Mouse (Mus musculus): ENCODE measurements at regions not wholly inside any gene's neighbourhood (a gene's known extent, or its start where the extent isn't known, plus 50 kb on each side); places are given as distances from the start of the nearest gene placed in this dataset.

- no peak for DNase-seq (ENCODE audit: low spot score)
Measured at GRCm38 (mm10) chr7:136530006-136530785, 364.2 kb upstream of the Mgmt start.

GRCm38 (mm10) chr7:136531301-136531700, 363.1 kb upstream of the Mgmt start:
- DNase-seq (ENCODE audit: low spot score): no peak

GRCm38 (mm10) chr7:136541876-136542655, 352.3 kb upstream of the Mgmt start:
- no peak for DNase-seq (ENCODE audit: low spot score)

GRCm38 (mm10) chr7:136542896-136543295, 351.5 kb upstream of the Mgmt start:
- no peak for DNase-seq (ENCODE audit: low spot score)

- no peak for DNase-seq (ENCODE audit: low spot score)
Measured at GRCm38 (mm10) chr7:136547837-136548236, 346.6 kb upstream of the Mgmt start.

GRCm38 (mm10) chr7:136556436-136556835, 338.0 kb upstream of the Mgmt start:
- no peak for DNase-seq (ENCODE audit: low spot score)

GRCm38 (mm10) chr7:136559536-136559935, 334.9 kb upstream of the Mgmt start:
- DNase-seq (ENCODE audit: low spot score): no peak

- DNase-seq (ENCODE audit: low spot score): no peak
Measured at GRCm38 (mm10) chr7:136570911-136571310, 323.5 kb upstream of the Mgmt start.

GRCm38 (mm10) chr7:136581896-136582295, 312.5 kb upstream of the Mgmt start:
- no peak for DNase-seq (ENCODE audit: low spot score)

GRCm38 (mm10) chr7:136584361-136584760, 310.1 kb upstream of the Mgmt start:
- no peak for DNase-seq (ENCODE audit: low spot score)

GRCm38 (mm10) chr7:136588491-136588890, 305.9 kb upstream of the Mgmt start:
- no peak for DNase-seq (ENCODE audit: low spot score)

GRCm38 (mm10) chr7:136590947-136591346, 303.5 kb upstream of the Mgmt start:
- no peak for DNase-seq (ENCODE audit: low spot score)

GRCm38 (mm10) chr7:136607278-136608120, 286.9 kb upstream of the Mgmt start:
- no peak for DNase-seq (ENCODE audit: low spot score)

- DNase-seq (ENCODE audit: low spot score): no peak
Measured at GRCm38 (mm10) chr7:136613496-136613895, 280.9 kb upstream of the Mgmt start.

GRCm38 (mm10) chr7:136624496-136624895, 269.9 kb upstream of the Mgmt start:
- peak; percentile 23 for DNase-seq (ENCODE audit: low spot score)

- DNase-seq (ENCODE audit: low spot score): no peak
Measured at GRCm38 (mm10) chr7:136631089-136631488, 263.3 kb upstream of the Mgmt start.

GRCm38 (mm10) chr7:136640160-136640559, 254.3 kb upstream of the Mgmt start:
- no peak for DNase-seq (ENCODE audit: low spot score)

GRCm38 (mm10) chr7:136640771-136641170, 253.6 kb upstream of the Mgmt start:
- DNase-seq (ENCODE audit: low spot score): no peak

- no peak for DNase-seq (ENCODE audit: low spot score)
Measured at GRCm38 (mm10) chr7:136649796-136650195, 244.6 kb upstream of the Mgmt start.

GRCm38 (mm10) chr7:136659930-136660329, 234.5 kb upstream of the Mgmt start:
- no peak for DNase-seq (ENCODE audit: low spot score)

GRCm38 (mm10) chr7:136660401-136660800, 234.0 kb upstream of the Mgmt start:
- no peak for DNase-seq (ENCODE audit: low spot score)

- no peak for DNase-seq (ENCODE audit: low spot score)
Measured at GRCm38 (mm10) chr7:136664424-136665082, 229.9 kb upstream of the Mgmt start.
